Mouse (Mus musculus) T-cell, adult 2 months (primary cell): ENCODE measurements around the gene Casc1.
A peak's percentile ranks its signal among the peaks of the same experiment; 100 is the strongest.

Source experiments
- DNase-seq: peaks from one replicate; pipeline ENCODE4 v3.0.0; 2022; ENCODE audit warnings: low spot score

The Casc1 gene

DNA sequence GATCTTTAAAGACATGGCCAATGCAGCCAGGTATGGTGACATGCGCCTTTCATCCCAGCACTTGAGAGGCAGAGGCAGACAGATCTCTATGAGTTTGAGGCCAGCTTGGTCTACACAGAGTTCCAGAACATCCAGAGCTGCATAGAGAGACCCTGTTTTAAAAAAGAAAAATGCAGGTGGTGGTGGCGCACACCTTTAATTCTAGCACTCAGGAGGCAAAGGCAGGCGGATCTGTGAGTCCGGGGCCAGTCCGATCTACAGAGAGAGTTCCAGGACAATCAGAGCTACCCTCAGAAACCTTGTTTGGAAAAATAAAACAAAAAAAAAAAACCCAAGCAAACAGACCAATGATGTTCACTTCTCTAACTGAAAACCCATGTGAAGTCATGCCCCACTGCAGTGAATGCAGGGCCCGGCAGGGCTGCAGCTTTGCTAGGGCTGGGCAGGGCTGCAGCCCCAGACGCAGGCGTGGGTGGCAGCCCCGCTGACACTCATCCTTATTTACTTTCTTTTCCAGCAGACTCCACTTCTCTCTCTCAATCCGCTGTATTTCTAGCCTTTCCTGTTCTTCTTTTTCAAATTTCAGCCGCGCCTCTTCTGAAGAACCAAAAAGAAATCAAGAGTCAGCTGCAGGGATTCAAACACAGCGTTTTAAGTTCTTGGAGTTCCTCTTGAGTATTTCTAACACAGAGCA, 8.2 kb downstream of the Casc1 start:
- DNase-seq: no peak

DNA sequence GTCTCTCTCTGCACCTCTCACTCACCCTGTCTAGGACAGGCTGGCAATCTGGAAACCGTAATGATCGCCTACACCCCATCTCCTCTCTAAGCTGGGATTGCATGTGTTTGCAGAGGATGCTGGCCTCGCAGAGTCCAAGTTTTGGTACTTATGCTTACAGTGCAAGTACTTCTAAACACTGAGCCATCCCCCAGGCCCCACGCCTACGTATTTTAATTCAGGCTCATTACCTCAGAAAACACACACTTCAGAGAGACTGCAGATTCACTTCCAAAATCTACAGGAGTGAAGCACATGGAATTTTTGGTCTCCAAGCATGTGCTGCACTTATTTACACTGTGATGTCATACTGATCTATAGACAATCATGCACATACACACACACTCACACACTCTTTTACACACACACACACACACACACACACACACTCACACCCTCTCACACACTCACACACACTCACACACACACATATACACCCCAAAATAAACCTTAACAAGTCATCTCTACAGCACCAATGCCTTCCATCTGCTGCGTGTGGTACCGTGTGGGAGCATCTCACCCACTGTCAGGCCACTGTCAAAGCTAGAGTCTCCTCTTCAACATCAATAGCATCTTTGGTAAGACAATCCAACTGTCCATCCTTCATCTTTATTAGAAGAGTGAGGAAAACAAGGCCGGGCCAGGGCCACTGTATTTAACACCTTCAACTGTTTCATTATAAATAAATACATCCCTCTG, 12.7 kb downstream of the Casc1 start:
- DNase-seq: no peak

DNA sequence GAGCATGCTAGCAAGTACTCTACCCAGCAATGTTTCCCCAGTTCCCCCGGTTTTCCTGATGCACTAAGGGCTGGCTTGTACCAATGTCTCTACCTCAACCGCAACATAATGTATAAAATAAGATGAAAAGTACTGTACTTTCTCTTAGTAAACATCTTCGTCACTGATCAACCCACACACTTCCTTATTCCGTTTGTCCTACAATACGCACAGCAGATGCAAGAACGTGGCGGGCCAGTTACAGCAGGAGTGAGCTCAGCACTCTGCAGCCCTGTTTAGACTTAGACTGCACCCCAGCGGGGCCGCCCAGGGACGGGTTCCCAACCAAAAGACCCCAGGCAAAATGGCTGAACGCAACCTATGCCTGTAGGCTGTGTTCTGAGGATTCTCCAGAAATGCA, 17.4 kb downstream of the Casc1 start:
- peak; percentile 66 for DNase-seq

DNA sequence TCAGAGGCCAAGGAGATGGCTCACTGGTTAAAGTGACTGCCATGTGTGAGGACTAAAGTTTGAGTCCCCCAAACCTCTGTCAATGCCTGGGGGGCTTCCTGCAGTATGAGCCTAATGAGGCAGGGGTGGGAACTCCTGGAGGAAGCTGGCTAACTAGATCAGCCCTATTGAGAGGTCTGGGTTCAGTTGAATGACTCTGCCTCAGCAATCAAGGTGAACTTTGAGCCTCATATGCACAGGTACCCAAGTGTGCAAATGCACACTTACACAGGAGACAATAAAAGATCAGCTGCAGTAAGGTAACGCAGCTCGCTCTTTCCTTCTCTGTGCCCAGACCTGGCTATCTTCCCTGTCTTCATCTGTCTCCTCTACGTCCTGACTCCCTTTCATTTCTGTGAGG, 17.8 kb downstream of the Casc1 start:
- DNase-seq: no peak

DNA sequence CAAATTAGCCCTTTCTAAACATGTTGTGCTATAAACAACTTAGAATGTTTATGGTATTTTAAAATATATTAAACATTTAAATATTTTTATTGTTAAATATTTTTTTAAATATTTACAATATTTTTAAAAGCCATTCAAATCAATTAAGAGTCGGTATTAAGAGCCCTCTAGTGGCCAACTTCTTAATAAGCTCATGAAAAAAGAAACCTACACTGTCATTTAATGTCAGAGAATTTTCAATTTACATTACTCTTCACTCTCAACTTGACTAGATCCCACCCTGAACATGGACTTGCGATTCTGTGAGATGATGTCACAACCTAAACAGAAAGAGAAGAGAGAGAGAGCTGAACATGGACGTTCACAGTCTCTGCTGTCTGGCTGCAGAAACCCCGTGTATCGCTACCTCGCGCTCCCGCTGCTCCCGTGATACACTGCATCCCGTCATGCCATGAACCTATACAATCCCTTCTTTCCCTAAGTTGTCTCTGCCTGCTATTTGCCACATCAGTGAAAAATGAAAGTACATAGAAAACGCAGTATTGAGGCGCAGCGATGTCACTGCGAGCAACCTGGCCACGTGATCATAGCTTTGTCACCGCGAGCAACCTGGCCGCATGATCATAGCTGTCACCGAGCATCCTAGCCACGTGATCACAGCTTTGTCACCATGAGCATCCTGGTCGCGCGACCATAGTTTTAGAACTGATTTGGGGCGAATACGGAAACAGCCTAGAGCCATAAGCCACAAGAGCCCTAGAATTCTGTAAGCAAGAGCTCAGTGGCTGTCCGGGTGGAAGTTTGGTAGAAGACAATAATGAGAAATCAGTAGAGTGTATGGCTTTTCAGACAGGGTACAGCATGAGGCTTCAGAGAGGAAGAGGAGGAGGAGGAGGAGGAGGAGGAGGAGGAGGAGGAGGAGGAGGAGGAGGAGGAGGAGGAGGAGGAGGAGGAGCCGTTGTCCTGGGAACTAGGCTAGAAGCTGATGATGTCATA, 23.4 kb downstream of the Casc1 start:
- peak; percentile 83 for DNase-seq

DNA sequence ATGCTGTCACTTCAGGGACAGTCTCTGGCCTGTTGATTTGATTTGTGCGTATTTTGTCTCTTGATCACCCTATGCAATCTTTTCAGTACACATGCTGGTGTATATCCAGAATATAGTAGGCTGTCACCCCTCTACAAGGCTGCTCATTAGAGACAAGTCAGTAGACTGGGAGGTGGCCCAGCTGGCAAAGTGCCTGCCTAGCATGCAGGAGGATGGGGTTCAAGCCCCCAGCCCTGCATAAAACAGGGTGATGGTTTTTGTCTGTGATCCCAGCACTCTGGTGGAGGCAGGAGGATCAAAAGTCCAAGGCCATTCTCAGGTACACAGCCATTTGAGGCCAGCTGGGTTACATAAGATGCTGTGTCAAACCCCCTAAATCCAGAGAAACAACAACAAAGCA, 24.7 kb downstream of the Casc1 start:
- no peak for DNase-seq

DNA sequence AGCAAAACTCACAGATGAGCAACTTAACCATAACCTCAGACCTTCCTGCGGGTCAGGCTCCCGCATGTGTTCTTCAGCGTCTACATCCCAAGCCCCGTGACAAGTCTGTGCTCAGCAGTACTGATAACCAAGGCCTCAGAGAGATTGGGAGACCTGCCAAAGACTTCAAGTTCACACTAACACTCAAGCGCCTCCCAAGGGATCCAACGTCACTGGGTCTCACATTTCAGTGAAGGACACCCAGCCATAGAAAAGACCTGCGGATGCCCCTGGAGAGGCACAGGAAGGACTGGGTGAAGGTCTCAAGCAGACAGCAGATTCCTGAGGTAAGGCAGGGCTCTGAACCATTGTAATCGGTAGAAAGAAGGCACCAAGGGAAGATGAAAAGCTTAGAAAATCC, 28.8 kb downstream of the Casc1 start:
- no peak for DNase-seq

DNA sequence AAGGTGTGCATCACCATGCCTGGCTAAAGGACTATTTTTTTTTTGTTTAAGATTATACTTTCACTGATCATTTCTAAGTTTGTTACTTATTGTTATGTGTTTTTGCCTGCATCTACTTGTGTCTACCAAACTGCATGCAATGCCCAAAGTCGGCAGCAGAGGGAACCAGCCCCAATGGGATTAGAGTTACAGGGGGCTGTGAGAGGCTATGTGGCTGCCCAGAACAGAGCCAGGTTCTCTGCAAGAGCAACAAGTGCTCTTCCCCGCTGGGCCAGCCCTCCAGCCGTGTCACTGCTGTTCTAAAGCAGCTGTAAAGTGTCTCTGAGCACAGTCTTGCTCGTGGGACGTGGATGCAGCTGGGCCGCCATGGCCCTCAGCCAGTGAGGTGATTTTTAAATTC, 31.1 kb downstream of the Casc1 start:
- peak; percentile 66 for DNase-seq

DNA sequence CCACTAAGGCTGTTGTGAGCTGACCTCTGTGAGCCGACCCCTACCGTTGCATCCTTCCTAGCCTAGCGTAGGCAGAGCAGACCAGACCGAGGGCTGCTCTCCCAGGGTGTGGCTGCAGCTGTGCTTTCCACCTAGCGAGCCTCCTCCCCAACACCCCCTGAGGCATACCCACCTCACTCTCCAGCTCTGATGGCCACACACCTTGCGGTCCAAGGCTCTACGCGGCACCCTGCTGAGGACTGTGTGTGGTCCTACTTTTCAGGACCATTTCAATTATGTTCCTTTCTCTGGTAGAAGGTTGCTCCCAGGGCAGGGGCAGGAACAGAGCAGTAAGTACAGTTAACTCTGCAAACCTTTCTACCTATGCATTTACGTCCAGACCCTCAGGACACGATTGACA, 34.3 kb downstream of the Casc1 start:
- DNase-seq: no peak

DNA sequence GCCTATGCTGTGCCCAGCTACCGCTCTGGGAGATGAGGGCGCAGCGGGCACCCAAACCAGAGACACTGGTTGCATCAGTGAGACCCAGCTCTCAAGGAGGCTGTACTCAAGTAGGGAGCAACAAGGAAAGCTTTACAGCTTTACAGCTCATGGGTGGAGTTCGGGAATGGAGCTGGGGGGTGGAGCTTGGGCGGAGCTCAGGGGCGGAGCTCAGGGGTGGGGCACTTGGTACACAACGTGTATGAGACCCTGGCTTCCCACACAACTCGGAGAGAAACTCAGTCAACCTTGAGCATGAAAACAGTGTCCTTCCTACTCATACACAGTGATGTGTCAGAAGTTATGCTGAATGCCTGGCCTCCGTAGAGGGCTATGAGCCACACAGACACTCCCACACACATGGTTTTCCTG, 35.2 kb downstream of the Casc1 start:
- DNase-seq: no peak

DNA sequence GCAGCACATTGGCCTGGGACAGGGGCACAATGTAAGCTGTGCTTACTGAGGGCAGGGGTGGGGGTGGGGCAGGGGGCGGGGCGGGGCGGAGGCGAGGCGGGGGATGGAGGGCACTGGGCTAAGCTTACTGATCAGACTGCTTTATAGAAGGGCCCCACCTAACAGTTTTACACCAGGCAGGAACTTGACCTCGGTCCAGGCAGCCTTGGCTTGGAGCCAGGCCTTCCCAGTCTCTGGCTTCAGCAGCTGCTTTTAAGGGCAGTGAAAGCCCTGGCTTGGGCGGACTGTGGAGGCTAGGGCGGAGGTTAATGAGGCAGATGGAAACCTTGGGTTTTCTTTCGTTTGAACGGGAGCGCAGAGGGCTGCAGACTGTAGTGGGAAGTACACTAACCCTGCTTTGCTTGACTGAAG, 37.0 kb downstream of the Casc1 start:
- DNase-seq: no peak

DNA sequence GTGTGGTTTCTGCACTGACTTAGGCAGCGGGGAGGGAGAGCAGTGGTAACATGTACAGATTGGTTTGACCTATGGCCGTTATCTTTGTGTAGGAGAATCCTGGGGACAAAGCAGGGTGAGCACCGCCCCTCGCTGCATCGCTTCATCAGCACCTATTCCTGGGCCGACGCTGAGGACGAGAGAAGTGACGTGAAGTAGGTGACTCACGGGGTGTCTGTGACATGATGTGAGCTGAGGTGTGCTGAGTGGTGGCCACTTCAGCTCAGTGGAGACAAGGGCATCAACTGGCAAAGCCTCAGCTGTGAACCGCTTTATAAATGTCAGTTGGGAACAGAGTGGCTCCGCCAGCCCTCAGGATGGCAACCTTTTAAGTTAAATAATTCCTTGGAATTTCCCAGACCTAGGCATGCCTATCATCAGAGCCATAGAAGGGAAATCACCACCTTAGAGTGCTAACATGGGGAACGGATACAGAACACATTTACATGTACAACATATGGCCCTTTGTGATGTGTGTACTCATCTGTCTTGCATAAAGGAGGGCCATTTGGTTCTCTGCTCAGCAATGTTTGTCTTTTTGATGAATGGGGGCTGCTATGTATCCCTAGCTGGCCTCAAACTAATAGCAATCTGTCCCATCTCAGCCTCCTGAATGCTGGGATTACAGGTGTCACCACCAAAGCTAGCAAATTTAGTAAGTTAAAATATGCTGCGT, 38.8 kb downstream of the Casc1 start:
- no peak for DNase-seq

DNA sequence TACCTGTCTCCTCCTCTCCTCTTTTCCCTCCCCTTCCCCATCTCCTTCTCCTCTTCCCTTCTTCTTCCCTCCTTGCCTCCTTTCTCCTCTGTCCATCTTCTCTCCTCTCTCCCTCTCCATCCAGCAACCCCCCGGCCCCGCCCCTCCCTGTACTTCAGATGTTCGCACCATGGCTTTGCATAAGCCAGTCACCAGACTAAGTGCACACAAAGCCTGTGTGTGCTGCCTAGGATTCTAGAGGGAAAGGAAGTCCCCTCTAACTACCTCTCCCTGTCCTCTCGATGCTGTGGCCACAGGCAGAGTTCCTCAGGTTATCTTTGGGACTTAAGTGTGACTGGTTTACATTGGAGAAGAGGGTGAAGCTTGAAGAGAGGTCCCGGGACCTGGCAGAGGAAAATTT, 50.2 kb downstream of the Casc1 start:
- DNase-seq: no peak

DNA sequence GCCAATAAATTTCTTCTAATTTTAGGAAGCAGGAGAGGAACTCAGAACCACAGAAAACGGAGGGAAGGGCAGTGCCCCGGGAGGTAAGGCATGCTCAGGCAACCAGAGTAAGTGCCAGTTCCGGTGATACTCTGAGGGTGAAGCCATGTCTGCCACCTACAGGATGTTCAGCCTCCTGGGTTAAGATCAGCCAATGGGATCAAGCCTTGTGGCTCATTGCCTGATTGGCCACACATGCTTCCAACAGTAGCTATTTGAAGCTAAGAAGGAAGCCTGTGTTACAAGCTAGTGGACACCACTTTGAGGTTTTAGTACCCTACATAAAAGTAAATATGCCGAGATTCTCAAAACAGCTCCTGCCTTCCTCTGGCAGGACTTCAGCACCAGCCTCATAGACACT, 52.2 kb downstream of the Casc1 start:
- peak; percentile 40 for DNase-seq

DNA sequence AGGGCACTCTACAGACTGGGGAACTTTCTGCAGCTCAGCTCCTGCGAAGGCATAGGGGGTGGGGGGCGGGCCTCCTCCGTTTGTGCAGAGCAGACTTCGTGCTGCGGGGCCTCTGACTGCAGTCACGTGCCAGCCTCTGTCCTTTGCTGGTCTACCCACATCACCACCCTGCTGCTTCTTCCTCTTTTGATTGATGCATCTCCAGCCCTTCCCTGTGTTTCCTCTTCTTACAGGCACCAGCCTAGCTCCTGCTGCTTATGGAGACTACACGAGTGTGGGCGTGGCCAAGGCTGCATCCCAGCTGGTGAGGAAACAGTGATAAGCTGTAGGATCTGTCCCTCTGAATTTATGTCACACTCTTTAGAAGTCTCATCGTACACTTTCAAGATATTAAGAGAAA, 61.8 kb downstream of the Casc1 start:
- no peak for DNase-seq

DNA sequence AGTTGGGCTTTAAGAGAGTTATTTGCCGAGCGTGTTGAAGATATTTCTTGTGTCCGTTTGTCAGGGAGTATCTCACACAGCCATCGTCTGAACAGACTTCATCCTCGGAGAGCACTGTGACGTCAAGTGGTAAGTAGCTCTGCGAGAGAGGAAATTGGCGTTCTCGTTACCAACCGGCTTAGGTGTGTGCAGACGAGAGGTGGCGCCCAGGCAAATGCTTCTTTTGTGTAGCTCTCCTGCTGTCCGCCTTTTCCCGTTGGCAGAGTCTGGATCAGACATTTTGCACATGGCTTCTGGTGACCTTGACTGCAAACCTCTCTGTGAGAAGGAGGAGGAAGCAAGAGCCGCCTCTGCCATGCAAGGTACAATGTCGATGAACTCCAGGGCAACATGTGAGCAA, 63.1 kb downstream of the Casc1 start:
- DNase-seq: no peak

DNA sequence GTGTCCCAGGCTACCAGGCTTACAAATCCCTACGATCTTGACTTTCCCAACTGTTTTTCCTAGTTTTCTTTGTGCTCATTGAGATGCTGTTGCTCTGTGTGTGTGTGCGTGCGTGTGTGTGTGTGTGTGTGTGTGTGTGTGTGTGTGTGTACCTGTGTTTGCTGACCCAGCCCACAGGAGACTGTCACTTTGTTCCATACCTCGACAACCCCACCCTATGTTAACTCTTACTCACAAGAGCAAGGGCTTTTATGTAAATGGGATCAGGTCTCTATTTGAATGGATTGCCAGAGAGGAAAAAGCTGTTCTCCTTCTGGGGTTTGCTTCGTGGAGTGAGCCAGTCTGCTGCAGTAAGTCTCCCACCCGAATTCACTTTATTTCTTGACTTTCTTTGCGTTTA, 65.6 kb downstream of the Casc1 start:
- DNase-seq: no peak

DNA sequence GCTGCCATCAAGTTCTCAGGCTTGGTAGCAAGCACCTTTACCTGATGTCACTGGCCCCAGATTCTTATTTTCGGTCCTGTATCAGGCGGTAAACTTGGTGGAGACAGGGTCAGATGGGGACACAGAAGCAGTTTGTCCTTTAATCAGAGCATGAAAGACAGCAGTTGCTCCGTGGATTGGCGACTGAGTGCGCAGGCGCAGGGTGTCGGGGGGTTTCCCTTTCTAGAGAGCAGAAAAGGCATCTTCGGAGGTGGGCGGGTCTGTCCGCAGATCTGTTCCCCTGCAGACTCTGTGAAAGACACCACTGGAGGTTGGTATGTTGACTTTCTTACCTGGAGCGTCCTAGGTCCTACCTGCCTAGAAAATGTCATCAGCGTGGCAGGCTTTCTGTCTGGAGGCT, 69.0 kb downstream of the Casc1 start:
- DNase-seq: no peak

DNA sequence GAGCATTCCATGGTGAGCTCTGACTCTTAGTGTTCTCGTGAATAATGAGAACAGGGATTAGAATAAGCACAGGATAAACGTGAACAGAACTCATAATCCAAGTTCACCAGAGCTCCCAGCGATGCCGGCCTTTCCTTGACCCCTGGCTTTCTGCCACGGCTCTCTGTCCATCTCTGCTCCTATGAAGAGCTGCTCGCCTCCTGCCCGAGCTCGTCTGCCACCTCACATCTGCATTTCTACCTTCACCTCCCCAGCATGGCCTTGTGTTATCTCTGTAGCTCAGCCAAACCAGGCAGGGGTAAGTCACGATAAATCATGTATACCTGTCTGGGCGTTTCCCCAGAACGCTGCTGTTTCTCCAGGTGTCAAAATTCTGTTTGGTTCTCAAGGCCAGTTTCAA, 70.1 kb downstream of the Casc1 start:
- no peak for DNase-seq

DNA sequence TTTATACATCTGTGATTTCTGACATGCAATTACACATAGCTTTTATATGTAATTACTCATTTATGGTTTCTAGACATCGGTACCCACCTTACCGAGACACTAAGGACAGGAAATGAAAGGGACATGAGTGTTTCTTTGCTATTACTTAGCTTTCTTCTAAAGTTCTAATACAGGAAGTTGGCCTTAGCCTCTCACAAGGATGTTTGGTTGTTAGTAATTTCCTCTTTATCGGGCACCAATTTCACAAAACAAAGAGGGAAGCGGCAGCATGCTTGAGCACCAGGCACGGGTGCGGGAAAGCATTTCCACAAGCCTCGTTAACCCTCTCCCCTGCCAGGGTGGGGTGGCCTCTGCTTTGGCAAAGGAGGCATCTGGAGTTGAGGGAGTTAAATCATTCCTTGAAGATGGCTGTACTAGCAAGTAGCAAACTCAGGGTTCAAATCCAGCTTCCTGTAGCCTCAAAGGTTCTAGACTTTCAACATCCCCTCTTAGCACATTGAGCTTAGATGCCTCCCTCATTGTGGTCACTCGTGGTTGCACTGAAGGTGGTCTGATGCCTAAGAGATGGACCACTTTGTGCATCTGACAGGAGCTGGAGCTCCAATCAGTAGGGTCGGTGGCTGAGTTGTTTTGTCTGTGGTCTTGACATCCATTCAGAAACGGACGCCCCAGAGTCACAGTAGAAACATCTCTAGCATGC, 70.9 kb downstream of the Casc1 start:
- no peak for DNase-seq

DNA sequence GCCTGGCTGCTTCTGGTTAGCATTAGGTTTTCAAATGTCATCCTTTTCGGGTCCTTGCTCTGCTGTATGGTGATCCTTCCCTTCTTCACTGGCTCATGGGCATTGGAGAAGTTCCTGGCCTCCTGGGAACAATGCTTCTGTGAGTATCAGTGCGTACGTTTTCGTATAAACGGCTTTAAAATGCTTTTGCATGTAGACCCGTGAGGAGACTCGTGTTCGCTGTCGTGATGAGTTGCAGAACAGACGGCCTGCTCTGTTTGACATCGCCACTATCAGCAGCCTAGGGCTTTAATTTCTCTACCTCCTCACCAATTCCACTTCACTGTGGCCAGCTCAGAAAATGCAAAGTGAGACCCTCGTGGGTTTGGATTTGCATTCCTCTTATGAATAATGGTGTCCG, 71.6 kb downstream of the Casc1 start:
- DNase-seq: no peak
